Mouse (Mus musculus) kidney, adult 2 months (tissue): ENCODE results near the gene BC051019. TPM values are rescaled to one million over a fixed set of nuclear protein-coding genes. Genes with fewer than 3 reads are reported as not detected.

Experiments
- DNase-seq: peaks from one replicate; pipeline ENCODE4 v3.0.0; 2021
- H3K27ac ChIP-seq: fragments of 200-500 bp; 2 replicates; pipeline ENCODE4 v1.5.1; 2012; ENCODE audit warnings: low read depth, low read length, control low read depth, inconsistent platforms; ENCODE audit not compliant: insufficient read depth
- H3K27me3 ChIP-seq: fragments of 200-500 bp; replicated peaks from 2 replicates; pipeline ENCODE4 v1.6.1; 2012; ENCODE audit warnings: mild to moderate bottlenecking, moderate library complexity, low read length, inconsistent platforms; ENCODE audit not compliant: control insufficient read depth, insufficient read depth
- H3K36me3 ChIP-seq: fragments of 200-500 bp; 2 replicates; pipeline ENCODE4 v1.6.1; 2012; ENCODE audit warnings: mild to moderate bottlenecking, moderate library complexity, low read length, inconsistent platforms; ENCODE audit not compliant: control insufficient read depth, insufficient read depth
- H3K4me1 ChIP-seq: fragments of 200-500 bp; 2 replicates; pipeline ENCODE4 v1.6.1; 2011; ENCODE audit warnings: low read length; ENCODE audit not compliant: control insufficient read depth, insufficient read depth
- H3K4me3 ChIP-seq: fragments of 200-500 bp; 2 replicates; pipeline ENCODE4 v1.5.1; 2011; ENCODE audit warnings: mild to moderate bottlenecking, low read depth, low read length, control low read depth; ENCODE audit not compliant: insufficient read depth
- CTCF ChIP-seq: fragments of 200-500 bp; conservative IDR thresholded peaks from 2 replicates; pipeline ENCODE4 v1.5.1; 2011; ENCODE audit warnings: low read depth, mild to moderate bottlenecking, control low read depth, low read length, moderate library complexity, mixed read lengths; ENCODE audit not compliant: insufficient read depth, insufficient read length
- POLR2A ChIP-seq: fragments of 200-500 bp; IDR thresholded peaks from one replicate; pipeline ENCODE4 v1.6.1; 2011; ENCODE audit warnings: low read depth, low read length, control low read depth
- WGBS: fragments of 180-500 bp; shearing (Covaris S2); methylation state at CpG from one replicate; pipeline ENCODE4 v1.1.7; 2018; 5-methylcytosine and 5-hydroxymethylcytosine counted together
- polyA plus RNA-seq: library from polyadenylated mRNA; depleted of rRNA; stranded (reverse); fragments of >200 nt; gene quantifications from 2 replicates; pipeline ENCODE4 v1.2.3, GENCODE M21; 2012

The BC051019 gene
- polyA plus RNA-seq, 1 experiment = 0.08 TPM

DNA sequence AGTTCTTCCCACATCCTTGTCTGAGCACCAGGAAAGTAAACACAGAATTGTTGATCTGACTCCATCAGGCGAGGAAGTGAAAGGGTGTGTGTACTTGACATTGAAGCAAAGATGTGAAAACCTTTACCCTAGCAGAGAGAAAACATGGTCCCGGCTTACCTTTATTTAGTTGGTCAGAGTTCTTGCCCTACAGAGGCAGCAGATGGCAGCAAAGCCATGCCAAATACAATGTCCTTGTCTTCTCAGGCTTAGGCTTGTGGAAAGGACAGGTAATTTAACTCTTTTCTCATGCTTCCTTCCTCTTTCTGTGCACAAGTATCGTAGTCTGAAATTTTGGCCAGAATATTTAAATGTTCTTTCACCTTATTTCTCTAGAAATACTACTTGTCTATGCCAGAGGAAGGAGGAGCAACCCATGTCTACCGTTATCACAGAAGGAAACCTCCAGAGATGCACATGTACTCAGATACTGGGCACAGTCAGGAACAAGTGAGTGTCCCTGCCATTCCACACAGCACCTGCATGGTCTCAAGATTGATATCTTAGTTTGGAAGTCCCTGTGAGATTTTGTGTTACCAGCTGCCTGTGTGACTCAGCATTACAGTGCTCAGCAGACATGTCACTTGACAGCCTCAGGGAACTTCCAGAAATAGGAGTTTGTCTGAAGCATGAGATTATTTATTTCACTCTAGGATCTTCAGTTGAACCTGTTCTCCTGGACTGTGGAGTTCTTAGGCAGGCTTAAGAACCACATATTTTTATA is 16.4 kb downstream of the BC051019 start:
- H3K27ac ChIP-seq = peak overlapping the region; percentile 49; the same call in 1 of the 2 replicates
- DNase-seq = peak; percentile 74
- WGBS = 30% methylated on average over 4 of the region's 4 CpGs
- H3K4me1 ChIP-seq = peaks cover 9% of the 10 kb centered on the region; the same call in 1 of the 2 replicates
- no peaks in the 10 kb centered on the region; the same call in 1 of the 2 replicates for H3K36me3 ChIP-seq
- TF ChIP-seq POLR2A = no peak
- TF ChIP-seq CTCF = peak; percentile 76
- no peak overlapping the region for H3K4me3 ChIP-seq
- H3K27me3 ChIP-seq = no peaks in the 10 kb centered on the region

DNA sequence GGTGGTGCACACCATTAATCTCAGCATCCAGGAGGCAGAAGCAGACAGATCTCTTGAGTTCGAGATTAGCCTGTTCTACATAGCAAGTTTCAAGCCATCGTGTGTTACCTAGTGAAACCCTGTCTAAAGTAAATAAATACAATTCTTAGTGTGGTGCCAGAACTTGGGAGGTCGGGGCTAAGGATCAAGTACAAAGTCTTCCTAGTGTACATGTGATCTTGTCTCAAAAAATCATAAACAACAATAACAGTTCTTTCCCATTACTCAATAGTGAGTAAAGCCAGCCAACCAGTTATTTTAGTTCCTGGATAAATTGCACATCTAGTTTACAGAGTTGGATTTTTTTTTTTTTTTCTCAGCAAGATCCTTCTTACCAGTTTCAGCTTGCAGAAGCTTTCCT is 19.2 kb downstream of the BC051019 start:
- H3K27ac ChIP-seq = no peak overlapping the region; the same call in 1 of the 2 replicates
- WGBS = 36% methylated on average over 3 of the region's 3 CpGs
- no peaks in the 10 kb centered on the region for H3K27me3 ChIP-seq
- TF ChIP-seq CTCF = no peak
- peaks cover 9% of the 10 kb centered on the region; the same call in 1 of the 2 replicates for H3K4me1 ChIP-seq
- H3K36me3 ChIP-seq = no peaks in the 10 kb centered on the region; the same call in 1 of the 2 replicates
- H3K4me3 ChIP-seq = no peak overlapping the region
- peak; percentile 48 for DNase-seq

DNA sequence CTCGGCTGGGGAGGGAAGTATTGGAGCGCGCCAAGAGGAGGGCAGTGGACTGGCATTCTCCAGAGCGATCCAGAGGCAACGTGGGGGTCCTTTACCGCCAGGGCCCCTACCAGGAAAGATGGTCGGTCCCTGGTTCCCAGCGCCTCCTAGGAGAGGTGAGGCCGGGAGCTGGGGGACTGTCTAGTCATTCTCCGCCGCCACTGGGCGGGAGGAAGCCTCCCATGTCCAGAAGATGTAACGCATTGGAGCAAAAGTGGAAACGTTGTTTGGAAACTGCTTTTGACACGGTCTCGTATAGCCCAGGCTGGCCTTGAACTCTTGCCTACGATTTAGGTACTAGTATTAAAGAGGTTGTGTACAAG is 19.7 kb downstream of the BC051019 start:
- H3K4me3 ChIP-seq = peak overlapping the region; percentile 91
- no peak for DNase-seq
- H3K27ac ChIP-seq = peak overlapping the region; percentile 74
- peaks cover 9% of the 10 kb centered on the region; the same call in 1 of the 2 replicates for H3K4me1 ChIP-seq
- no peaks in the 10 kb centered on the region for H3K27me3 ChIP-seq
- WGBS = under 1% methylated on average over 17 of the region's 17 CpGs
- TF ChIP-seq CTCF (no peak), POLR2A (no peak)
- H3K36me3 ChIP-seq = no peaks in the 10 kb centered on the region; the same call in 1 of the 2 replicates

DNA sequence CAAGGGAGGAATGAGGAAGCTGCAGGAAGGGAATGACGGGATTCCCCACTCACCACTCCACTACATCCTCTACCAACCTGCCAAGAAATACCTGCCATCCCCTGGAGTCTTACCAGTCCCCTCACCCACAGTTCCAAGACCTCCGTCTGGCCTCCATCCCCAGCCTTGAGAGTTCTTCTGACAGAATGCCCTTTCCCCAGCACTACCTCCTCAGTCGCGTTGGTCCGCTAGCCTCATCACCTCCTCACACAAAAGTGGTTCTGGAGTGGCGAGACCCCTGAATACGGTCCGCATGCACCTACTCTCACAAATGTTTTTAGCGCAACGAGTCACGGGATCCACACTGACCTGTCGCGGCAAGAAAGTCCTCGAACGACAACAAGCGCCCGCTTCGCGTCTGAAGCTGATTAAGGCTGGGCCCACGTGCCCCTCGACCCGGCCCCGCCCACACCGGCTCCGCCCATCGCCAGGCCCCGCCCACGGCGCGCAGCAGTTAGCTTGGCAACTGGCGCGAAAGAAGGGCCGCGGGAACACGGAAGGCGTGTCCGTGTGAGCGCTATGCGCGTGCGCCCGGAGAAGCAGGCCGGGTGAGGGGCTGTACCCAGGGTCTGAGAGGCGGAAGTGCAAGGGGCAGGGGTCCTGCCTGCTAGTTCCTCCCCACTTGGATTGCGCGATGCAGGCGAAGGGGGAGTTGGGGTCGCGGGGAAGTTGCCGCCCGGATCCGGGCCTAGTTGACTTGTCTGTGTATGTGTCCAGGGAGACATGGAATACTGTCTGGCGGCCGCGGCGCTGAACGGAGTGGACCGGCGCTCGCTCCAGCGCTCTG is 20.2 kb downstream of the BC051019 start, which contains the start of the genes St5 and Akip1:
St5 (minus strand) TSS at position 416 of the 826 bp plus-strand sequence.
Akip1 (plus strand) TSS at position 501 of the 826 bp plus-strand sequence.
- TF ChIP-seq POLR2A (peak; percentile 40), CTCF (no peak)
- no peaks in the 10 kb centered on the region; the same call in 1 of the 2 replicates for H3K36me3 ChIP-seq
- H3K4me1 ChIP-seq = peaks cover 9% of the 10 kb centered on the region; the same call in 1 of the 2 replicates
- WGBS = 2% methylated on average over 61 of the region's 61 CpGs
- DNase-seq = peak; percentile 97
- H3K27me3 ChIP-seq = no peaks in the 10 kb centered on the region
- peak within 1 kb of the TSS; percentile 74 for H3K27ac ChIP-seq
- H3K4me3 ChIP-seq = peak within 1 kb of the TSS; percentile 91

DNA sequence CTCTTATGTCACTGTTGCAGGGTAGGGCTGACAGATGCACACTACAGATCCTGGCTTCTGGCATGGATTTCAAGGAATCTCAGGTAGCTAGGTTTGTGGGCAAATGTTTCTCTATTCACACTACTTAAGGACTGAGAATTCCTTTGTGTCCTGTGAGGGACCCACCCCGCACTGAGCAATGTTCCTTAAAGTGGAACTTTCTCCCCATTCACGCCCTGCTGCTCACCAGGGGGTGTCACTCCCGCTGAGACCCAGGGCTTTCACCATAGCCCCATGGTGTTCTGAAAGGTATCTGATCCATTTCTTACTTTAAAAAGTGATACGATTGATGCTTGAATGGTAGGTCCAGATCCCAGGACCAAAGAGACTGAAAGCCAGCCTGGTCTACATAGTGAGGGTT is 20.9 kb downstream of the BC051019 start:
- no peak for TF ChIP-seq CTCF
- no peak for TF ChIP-seq POLR2A
- Histone ChIP-seq H3K4me3 (no peak overlapping the region; the same call in 1 of the 2 replicates), H3K4me1 (peaks cover 9% of the 10 kb centered on the region; the same call in 1 of the 2 replicates), H3K36me3 (no peaks in the 10 kb centered on the region), H3K27ac (no peak overlapping the region), H3K27me3 (no peaks in the 10 kb centered on the region)
- no peak for DNase-seq
- WGBS = 61% methylated on average over 4 of the region's 4 CpGs

DNA sequence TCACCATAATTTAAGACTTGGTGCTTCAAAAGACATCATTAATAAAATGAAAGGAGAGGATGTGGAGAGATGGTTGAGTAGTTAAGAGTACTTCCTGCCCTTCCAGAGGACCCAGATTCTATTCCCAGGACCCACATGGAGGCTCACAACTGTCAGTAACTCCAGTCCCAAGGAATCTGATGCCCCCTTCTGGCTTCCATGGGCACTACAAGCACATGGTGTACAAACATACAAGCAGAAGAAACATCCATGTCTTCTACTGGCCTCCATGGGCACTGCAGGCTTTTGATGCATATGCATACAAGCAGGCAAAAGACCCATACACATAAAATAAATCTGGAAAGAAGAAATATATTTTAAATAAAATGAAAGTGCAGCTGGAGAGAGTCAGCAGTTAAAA is 23.4 kb downstream of the BC051019 start:
- no peaks in the 10 kb centered on the region for H3K27me3 ChIP-seq
- H3K36me3 ChIP-seq = no peaks in the 10 kb centered on the region
- H3K4me1 ChIP-seq = peaks cover 9% of the 10 kb centered on the region; the same call in 1 of the 2 replicates
- H3K4me3 ChIP-seq = no peak overlapping the region
- 0 out of 2 replicates have a peak, but pooled peaks have one; percentile 6 for TF ChIP-seq CTCF
- no peak for TF ChIP-seq POLR2A
- DNase-seq = no peak
- H3K27ac ChIP-seq = no peak overlapping the region

DNA sequence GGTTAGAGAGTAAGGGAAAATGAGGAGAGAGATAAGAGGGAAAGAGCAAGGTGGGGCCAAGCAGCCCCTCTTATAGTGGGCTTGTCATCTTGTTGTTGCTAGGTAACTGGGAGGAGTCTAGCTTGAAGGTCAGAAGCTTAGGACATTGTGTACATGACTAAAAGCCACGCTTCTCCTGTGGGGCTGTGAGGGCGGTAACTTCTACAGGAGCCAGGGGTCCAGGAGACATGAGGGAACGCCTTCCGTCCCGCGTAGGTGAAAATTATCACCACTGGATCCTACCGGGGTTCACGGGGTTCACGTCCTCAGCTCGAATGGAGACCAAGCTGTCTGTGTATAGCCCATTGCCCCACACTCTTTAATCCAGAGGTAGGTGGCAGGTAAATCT is 28.3 kb downstream of the BC051019 start:
- no peak for DNase-seq
- Histone ChIP-seq H3K4me3 (no peak overlapping the region), H3K36me3 (no peaks in the 10 kb centered on the region), H3K27me3 (no peaks in the 10 kb centered on the region), H3K4me1 (no peaks in the 10 kb centered on the region), H3K27ac (no peak overlapping the region)
- 95% methylated on average over 10 of the region's 10 CpGs for WGBS
- no peak for TF ChIP-seq CTCF
- no peak for TF ChIP-seq POLR2A
